Mouse (Mus musculus) thymus, adult 18-20 months (tissue): ENCODE results near the gene Hamp.

ENCODE experiments used
- DNase-seq, 2 experiments: peaks; one replicate each; pipeline ENCODE4 v3.0.0; 2022; ENCODE audit warnings: mixed read lengths in 2 of 2

The Hamp gene

GRCm38 (mm10) chr7:30943909-30944635, at the start of gene Hamp:
TSS of gene Hamp (minus strand) at chr7:30944032.
- no peak for DNase-seq

GRCm38 (mm10) chr7:30992148-30992547, 48.3 kb upstream of the Hamp start:
- no peak for DNase-seq

GRCm38 (mm10) chr7:30988519-30989162, 44.8 kb upstream of the Hamp start:
- no peak for DNase-seq

GRCm38 (mm10) chr7:30985357-30985756, 41.5 kb upstream of the Hamp start:
- DNase-seq = no peak

GRCm38 (mm10) chr7:30981703-30982102, 37.9 kb upstream of the Hamp start:
- DNase-seq = no peak

- DNase-seq = peak; percentile 68 to 78
Measured at GRCm38 (mm10) chr7:30973501-30974289, 29.9 kb upstream of the Hamp start, which contains the start of gene Fam187b. TSS of gene Fam187b (plus strand) at chr7:30973790.

GRCm38 (mm10) chr7:30973251-30973500, 29.3 kb upstream of the Hamp start, which contains the start of gene Lsr:
TSS of gene Lsr (minus strand) at chr7:30973464.
- peak in 1 of 2 experiments; percentile 14 for DNase-seq

GRCm38 (mm10) chr7:30972426-30973250, 28.8 kb upstream of the Hamp start:
- no peak for DNase-seq

GRCm38 (mm10) chr7:30971901-30972300, 28.1 kb upstream of the Hamp start:
- no peak for DNase-seq

- DNase-seq = no peak
Measured at GRCm38 (mm10) chr7:30969174-30969573, 25.3 kb upstream of the Hamp start.

- DNase-seq = no peak
Measured at GRCm38 (mm10) chr7:30968611-30969010, 24.8 kb upstream of the Hamp start.

- DNase-seq = no peak
Measured at GRCm38 (mm10) chr7:30966657-30967056, 22.8 kb upstream of the Hamp start.

- DNase-seq = no peak
Measured at GRCm38 (mm10) chr7:30965677-30966076, 21.8 kb upstream of the Hamp start.

GRCm38 (mm10) chr7:30964366-30964765, 20.5 kb upstream of the Hamp start:
- DNase-seq = no peak

- DNase-seq = no peak
Measured at GRCm38 (mm10) chr7:30962862-30963261, 19.0 kb upstream of the Hamp start.

GRCm38 (mm10) chr7:30959786-30960349, 16.0 kb upstream of the Hamp start:
- no peak for DNase-seq

GRCm38 (mm10) chr7:30958866-30959487, 15.1 kb upstream of the Hamp start:
- no peak for DNase-seq

- DNase-seq = peak; percentile 16 to 38
Measured at GRCm38 (mm10) chr7:30958109-30958865, 14.5 kb upstream of the Hamp start.

- DNase-seq = peak; percentile 84 to 88
Measured at GRCm38 (mm10) chr7:30957367-30957783, 13.5 kb upstream of the Hamp start.

GRCm38 (mm10) chr7:30956756-30957366, 13.0 kb upstream of the Hamp start, which contains the start of gene Usf2:
TSS of gene Usf2 (minus strand) at chr7:30956803.
- DNase-seq = peak; percentile 61 to 65

GRCm38 (mm10) chr7:30956357-30956751, 12.5 kb upstream of the Hamp start:
- DNase-seq = peak in 1 of 2 experiments; percentile 33
